Mouse (Mus musculus) stomach, embryonic 16.5 days (tissue): ENCODE results near the gene Rasa2. TPM values are rescaled to one million over a fixed set of nuclear protein-coding genes. Genes with fewer than 3 reads are reported as not detected.
"Not testable (repeated sequence)": the region's sequence is repeated elsewhere in the genome, so short reads cannot be mapped to it uniquely, and the experiment has no call there.

Source experiments
- ATAC-seq: fragments of 200-750 bp; cut with Nextera tagmentation; 2 replicates; pipeline ENCODE4 v1.8.0; 2017; ENCODE audit warnings: moderate number of reproducible peaks, moderate TSS enrichment; ENCODE audit not compliant: insufficient read depth, low FRiP score
- H3K27ac ChIP-seq: fragments of 300-500 bp; sonication (generic); 2 replicates; pipeline ENCODE4 v1.5.1; 2014; ENCODE audit warnings: low read length
- H3K27me3 ChIP-seq: fragments of 300-500 bp; sonication (generic); 2 replicates; pipeline ENCODE4 v1.6.1; 2014; ENCODE audit warnings: low read length, control low read depth, mixed read lengths; ENCODE audit not compliant: control insufficient read depth, insufficient read depth
- H3K36me3 ChIP-seq: fragments of 300-500 bp; sonication (generic); 2 replicates; pipeline ENCODE4 v1.6.1; 2014; ENCODE audit warnings: low read length; ENCODE audit not compliant: control insufficient read depth, insufficient read depth
- H3K4me1 ChIP-seq: fragments of 300-500 bp; sonication (generic); 2 replicates; pipeline ENCODE4 v1.6.1; 2014; ENCODE audit warnings: low read length, control low read depth, mixed read lengths; ENCODE audit not compliant: control insufficient read depth, insufficient read depth
- H3K4me2 ChIP-seq: fragments of 300-500 bp; sonication (generic); 2 replicates; pipeline ENCODE4 v1.6.1; 2014; ENCODE audit warnings: low read depth, low read length, mixed read lengths
- H3K4me3 ChIP-seq: fragments of 300-500 bp; sonication (generic); replicated peaks from 2 replicates; pipeline ENCODE4 v1.5.1; 2014; ENCODE audit warnings: mild to moderate bottlenecking, low read length
- H3K9ac ChIP-seq: fragments of 300-500 bp; sonication (generic); 2 replicates; pipeline ENCODE4 v1.6.1; 2014; ENCODE audit warnings: low read length
- H3K9me3 ChIP-seq: fragments of 300-500 bp; sonication (generic); replicated peaks from 2 replicates; pipeline ENCODE4 v1.6.1; 2016; ENCODE audit warnings: low read length, control low read depth; ENCODE audit not compliant: control insufficient read depth
- WGBS: fragments of 180-500 bp; shearing (Covaris S2); extraction: QIAGEN DNeasy Blood & Tissue Kit; methylation state at CpG from one replicate; pipeline ENCODE4 v1.1.7; 2014; 5-methylcytosine and 5-hydroxymethylcytosine counted together
- polyA plus RNA-seq: library from polyadenylated mRNA; unstranded; fragments of >200 nt; fragmentation: Nextera tagmentation; extraction: Ambion mirVana; gene quantifications from 2 replicates; pipeline ENCODE4 v1.2.1, GENCODE M21; 2015

The Rasa2 gene
- polyA plus RNA-seq, 1 experiment from 2014 or later = 19.0 TPM

- ATAC-seq = no peak
- Histone ChIP-seq H3K27ac (no peak overlapping the region), H3K9me3 (no peaks in the 10 kb centered on the region), H3K4me2 (no peak overlapping the region), H3K27me3 (no peaks in the 10 kb centered on the region), H3K36me3 (no peaks in the 10 kb centered on the region), H3K4me3 (no peak overlapping the region), H3K9ac (no peak overlapping the region), H3K4me1 (no peaks in the 10 kb centered on the region)
- 57% methylated on average over 2 of the region's 2 CpGs for WGBS
These were observed 15.4 kb upstream of the Rasa2 start for GRCm38 (mm10) chr9:96646668-96647295.

DNA sequence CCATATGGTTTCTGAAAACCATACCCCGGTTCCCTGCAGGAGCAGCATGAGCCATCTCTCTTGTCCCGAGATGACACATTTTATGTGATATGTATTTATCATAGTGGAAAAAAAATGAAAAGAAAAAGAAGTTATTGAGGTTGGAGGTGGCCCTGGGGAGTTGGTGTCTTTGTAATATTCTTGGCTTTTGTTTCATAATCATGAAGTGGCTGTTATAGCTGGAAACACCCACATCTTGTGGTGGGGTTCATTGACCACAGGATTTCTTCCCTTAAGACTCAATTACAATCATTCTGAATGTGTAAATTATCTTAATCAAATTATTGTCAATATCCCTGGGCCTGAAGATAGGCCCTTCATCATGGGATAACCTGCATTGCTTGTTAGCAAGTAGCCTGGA is 13.4 kb upstream of the Rasa2 start:
- Histone ChIP-seq H3K27ac (no peak overlapping the region), H3K27me3 (no peaks in the 10 kb centered on the region), H3K4me3 (no peak overlapping the region), H3K9me3 (no peaks in the 10 kb centered on the region), H3K36me3 (no peaks in the 10 kb centered on the region), H3K9ac (no peak overlapping the region), H3K4me1 (no peaks in the 10 kb centered on the region), H3K4me2 (no peak overlapping the region)
- ATAC-seq = no peak
- 84% methylated on average over 2 of the region's 2 CpGs for WGBS

DNA sequence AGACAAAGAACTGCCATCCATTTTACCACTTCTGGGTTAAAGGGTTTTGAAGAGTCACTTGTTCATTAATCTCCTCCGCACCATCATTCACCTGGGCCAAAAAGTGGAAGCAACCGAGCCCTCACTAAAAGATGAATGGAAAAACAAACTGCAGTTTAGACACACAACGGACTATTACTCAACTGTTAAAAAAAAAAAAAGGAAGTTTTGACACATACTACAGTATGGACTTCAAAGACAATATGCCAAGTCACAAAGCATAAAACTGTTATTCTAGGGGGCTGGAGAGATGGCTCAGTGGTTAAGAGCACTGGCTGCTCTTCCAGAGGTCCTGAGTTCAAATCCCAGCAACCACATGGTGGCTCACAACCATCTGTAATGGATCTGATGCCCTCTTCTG is 12.6 kb upstream of the Rasa2 start:
- not testable (repeated sequence) for H3K4me1 ChIP-seq, ATAC-seq, H3K4me3 ChIP-seq, H3K27ac ChIP-seq, H3K27me3 ChIP-seq, H3K4me2 ChIP-seq, H3K9me3 ChIP-seq, H3K9ac ChIP-seq, H3K36me3 ChIP-seq
- WGBS = 73% methylated on average over 3 of the region's 3 CpGs

DNA sequence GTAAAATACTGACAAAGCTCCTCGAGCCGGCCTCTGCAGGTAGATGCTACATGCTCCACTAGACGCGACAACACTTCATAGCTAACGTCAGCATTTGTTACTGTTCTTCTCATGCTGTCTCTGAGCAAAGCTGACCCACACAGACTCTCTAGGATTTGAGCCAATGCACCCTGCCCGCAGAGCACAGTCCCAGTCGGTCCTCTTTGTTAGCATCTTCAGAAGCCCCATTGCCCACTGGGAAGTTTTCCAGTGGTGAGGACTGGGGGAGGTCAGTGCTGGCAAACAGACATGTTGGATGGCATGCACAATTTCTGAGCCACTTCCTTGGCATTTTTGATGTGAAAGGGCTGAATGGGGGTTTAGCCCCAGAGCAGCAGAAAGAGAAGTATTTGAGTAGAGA is 8.0 kb upstream of the Rasa2 start:
- H3K27ac ChIP-seq = no peak overlapping the region
- WGBS = 90% methylated on average over 7 of the region's 7 CpGs

GRCm38 (mm10) chr9:96638508-96638907 is 7.1 kb upstream of the Rasa2 start:
- WGBS = 57% methylated on average over 7 of the region's 7 CpGs
- H3K4me1 ChIP-seq = no peaks in the 10 kb centered on the region
- H3K27me3 ChIP-seq = no peaks in the 10 kb centered on the region
- no peaks in the 10 kb centered on the region for H3K36me3 ChIP-seq
- ATAC-seq = no peak
- no peak overlapping the region for H3K27ac ChIP-seq
- H3K9ac ChIP-seq = no peak overlapping the region
- H3K4me3 ChIP-seq = no peak overlapping the region
- H3K9me3 ChIP-seq = no peaks in the 10 kb centered on the region
- no peak overlapping the region for H3K4me2 ChIP-seq

More for the DNA sequence above, 8.0 kb upstream of the Rasa2 start:
- Histone ChIP-seq H3K9me3 (no peaks in the 10 kb centered on the region), H3K4me3 (no peak overlapping the region), H3K36me3 (no peaks in the 10 kb centered on the region), H3K4me2 (no peak overlapping the region), H3K27me3 (no peaks in the 10 kb centered on the region), H3K9ac (no peak overlapping the region), H3K4me1 (no peaks in the 10 kb centered on the region)
- no peak for ATAC-seq

DNA sequence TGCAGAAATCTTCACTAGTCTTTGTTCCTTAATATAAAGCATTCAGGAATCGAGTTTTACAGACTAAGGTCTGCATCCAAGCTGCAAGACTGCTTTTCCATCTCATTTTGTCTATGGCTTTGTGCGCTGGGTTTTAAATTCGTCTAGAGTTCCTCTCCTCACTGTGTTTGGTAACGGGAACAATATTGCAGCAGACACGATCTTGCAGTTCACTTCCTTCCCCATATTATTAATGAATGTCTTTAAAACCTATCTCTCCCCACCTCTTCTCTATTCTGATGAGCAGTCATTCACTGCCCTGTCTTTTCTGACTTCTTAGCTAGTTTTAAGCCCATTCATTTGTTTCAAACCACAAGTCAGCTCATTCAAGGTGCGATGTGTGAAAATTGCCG is 5.7 kb upstream of the Rasa2 start:
- no peak overlapping the region for H3K9ac ChIP-seq
- no peak for ATAC-seq
- H3K27me3 ChIP-seq = no peaks in the 10 kb centered on the region
- H3K27ac ChIP-seq = no peak overlapping the region
- no peak overlapping the region for H3K4me3 ChIP-seq
- H3K9me3 ChIP-seq = no peaks in the 10 kb centered on the region
- no peaks in the 10 kb centered on the region for H3K36me3 ChIP-seq
- H3K4me2 ChIP-seq = no peak overlapping the region
- 74% methylated on average over 7 of the region's 7 CpGs for WGBS
- H3K4me1 ChIP-seq = no peaks in the 10 kb centered on the region

GRCm38 (mm10) chr9:96636423-96637156 is 5.2 kb upstream of the Rasa2 start:
- H3K4me1 ChIP-seq = no peaks in the 10 kb centered on the region

GRCm38 (mm10) chr9:96635899-96636298 is 4.5 kb upstream of the Rasa2 start:
- Histone ChIP-seq H3K27me3 (no peaks in the 10 kb centered on the region), H3K9ac (no peak overlapping the region), H3K4me3 (no peak overlapping the region), H3K4me1 (no peaks in the 10 kb centered on the region), H3K36me3 (no peaks in the 10 kb centered on the region), H3K27ac (no peak overlapping the region), H3K4me2 (no peak overlapping the region), H3K9me3 (no peaks in the 10 kb centered on the region)
- WGBS = 63% methylated on average over 3 of the region's 3 CpGs
- ATAC-seq = no peak

More at GRCm38 (mm10) chr9:96636423-96637156, 5.2 kb upstream of the Rasa2 start:
- no peak for ATAC-seq
- Histone ChIP-seq H3K27me3 (no peaks in the 10 kb centered on the region), H3K27ac (no peak overlapping the region), H3K4me2 (no peak overlapping the region), H3K36me3 (no peaks in the 10 kb centered on the region), H3K9me3 (no peaks in the 10 kb centered on the region), H3K4me3 (no peak overlapping the region), H3K9ac (no peak overlapping the region)
- 50% methylated on average over 9 of the region's 9 CpGs for WGBS

GRCm38 (mm10) chr9:96635176-96635575 is 3.8 kb upstream of the Rasa2 start:
- no peak overlapping the region for H3K4me2 ChIP-seq
- H3K9ac ChIP-seq = no peak overlapping the region
- no peaks in the 10 kb centered on the region for H3K9me3 ChIP-seq
- no peaks in the 10 kb centered on the region for H3K4me1 ChIP-seq
- H3K4me3 ChIP-seq = no peak overlapping the region
- 50% methylated on average over 6 of the region's 6 CpGs for WGBS
- no peaks in the 10 kb centered on the region for H3K27me3 ChIP-seq
- ATAC-seq = no peak
- H3K27ac ChIP-seq = no peak overlapping the region
- H3K36me3 ChIP-seq = no peaks in the 10 kb centered on the region
